Mouse (Mus musculus): Measurements from ENCODE around the gene Sfxn5.

Sfxn5 gene

GRCm38 (mm10) chr6:85333732-85334131 lies 510 bp upstream of the Sfxn5 start:
- DNase-seq (ENCODE audit: low spot score) = no peak

- DNase-seq (ENCODE audit: low spot score) = no peak
These were observed 747 bp downstream of the Sfxn5 start for GRCm38 (mm10) chr6:85332351-85332999.

DNA sequence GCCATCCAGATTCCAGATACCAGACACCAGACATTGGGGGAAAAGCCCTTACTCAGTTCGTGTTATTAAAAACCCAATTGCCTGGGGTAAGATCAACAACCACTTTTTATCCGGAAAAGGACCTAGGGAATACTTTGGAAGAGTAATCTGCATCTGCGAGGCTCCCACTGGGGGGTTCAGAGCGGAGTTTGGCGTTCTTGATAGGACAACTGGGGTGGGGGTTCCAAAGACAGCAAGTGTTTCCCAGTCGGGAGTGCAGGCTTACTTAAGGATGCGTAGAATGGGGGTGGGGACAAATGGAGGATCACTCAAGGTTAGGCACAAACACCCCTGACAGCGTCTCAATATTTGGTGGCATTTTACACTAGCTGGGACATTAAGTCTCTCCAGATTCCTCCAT lies 1.5 kb downstream of the Sfxn5 start:
- no peak for DNase-seq (ENCODE audit: low spot score)

- no peak for DNase-seq (ENCODE audit: low spot score)
These were observed 1.9 kb downstream of the Sfxn5 start for GRCm38 (mm10) chr6:85331221-85331735.

DNA sequence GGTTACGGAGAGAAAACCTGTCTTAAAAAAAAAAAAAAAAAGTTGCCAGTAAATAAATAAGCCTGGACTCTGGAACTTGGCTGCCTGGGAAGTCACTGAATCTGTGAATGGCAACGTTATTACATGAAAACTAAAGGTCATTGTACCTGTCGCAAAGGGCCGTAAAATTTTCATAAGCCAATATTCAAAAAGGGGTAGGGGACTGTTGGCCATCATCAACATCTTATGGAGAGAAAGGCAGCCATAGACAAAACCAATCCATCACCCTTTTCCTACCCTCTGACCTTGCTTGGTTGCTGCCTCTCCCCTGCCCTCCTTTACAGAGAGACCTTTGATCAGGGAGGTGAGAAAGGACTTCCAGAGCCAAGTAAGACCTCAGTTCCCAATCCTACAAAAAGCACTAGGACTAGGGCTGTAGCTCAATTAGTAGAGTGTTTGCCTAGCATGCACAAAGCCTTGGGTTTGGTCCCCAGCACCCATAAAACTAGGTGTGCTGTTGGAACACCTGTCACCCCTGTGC lies 3.5 kb downstream of the Sfxn5 start:
- DNase-seq (ENCODE audit: low spot score) = no peak

DNA sequence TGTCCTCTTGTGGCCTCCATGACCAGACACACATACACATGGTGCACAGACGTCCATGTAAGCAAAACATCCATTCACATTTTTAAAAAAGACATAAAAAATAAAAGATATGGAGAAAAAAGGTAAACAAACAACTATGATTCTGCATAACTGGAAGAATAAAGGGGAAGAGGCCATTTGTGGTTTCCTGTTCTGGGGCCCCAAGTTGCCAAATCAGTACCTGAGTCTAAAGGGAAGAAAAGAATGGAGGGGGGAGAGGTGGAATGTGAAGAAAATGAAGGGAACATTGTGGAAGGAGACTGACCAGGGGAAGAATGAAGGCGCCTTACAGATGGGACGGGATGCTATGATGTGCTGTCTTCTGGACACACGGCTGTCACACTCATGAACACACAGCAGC lies 6.7 kb downstream of the Sfxn5 start:
- DNase-seq (ENCODE audit: low spot score) = no peak

- DNase-seq (ENCODE audit: low spot score) = no peak
These were observed 8.1 kb downstream of the Sfxn5 start for GRCm38 (mm10) chr6:85325109-85325508.

DNA sequence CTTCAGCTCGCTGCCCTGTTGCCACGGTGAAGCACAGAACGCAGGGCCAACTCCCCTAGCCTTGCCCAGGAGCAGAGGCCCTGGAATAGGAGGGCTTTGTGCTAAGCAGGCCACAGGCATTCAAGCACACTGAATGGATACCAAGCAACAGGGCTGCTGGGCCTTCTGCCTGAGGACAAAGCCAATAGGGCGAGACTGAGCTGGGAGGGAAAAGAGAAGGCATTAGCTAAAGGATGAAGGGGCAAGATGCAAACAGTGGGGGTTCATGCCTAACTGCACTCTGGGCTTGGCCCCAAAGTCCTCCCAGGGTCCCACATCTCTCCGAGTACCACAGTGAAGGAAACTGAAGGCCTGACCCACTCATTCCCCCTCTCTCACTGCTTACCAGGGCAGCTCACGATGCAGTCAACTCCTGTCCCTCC lies 12.8 kb downstream of the Sfxn5 start:
- no peak for DNase-seq (ENCODE audit: low spot score)

- DNase-seq (ENCODE audit: low spot score) = no peak
These were observed 17.0 kb downstream of the Sfxn5 start for GRCm38 (mm10) chr6:85316211-85316610.

- no peak for DNase-seq (ENCODE audit: low spot score)
These were observed 19.0 kb downstream of the Sfxn5 start for GRCm38 (mm10) chr6:85314064-85314798.

DNA sequence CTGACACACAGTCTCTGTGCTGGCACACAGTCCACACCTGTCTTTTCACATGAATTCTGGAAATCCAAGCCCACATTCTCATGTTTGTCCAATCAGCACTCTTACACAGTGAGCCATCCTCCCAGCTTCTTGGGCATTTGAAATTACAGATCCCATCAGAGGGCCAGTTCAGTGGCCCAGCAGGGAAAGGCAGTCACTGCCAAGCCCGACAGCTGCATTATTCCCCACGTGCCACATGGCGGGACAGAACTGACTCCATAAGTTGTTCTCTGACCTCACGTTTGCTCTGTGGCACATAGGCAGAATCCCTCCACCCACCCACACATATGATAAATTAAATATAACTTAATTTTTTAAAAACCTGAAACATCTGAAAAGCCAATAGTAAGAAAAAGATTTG lies 25.3 kb downstream of the Sfxn5 start:
- no peak for DNase-seq (ENCODE audit: low spot score)

DNA sequence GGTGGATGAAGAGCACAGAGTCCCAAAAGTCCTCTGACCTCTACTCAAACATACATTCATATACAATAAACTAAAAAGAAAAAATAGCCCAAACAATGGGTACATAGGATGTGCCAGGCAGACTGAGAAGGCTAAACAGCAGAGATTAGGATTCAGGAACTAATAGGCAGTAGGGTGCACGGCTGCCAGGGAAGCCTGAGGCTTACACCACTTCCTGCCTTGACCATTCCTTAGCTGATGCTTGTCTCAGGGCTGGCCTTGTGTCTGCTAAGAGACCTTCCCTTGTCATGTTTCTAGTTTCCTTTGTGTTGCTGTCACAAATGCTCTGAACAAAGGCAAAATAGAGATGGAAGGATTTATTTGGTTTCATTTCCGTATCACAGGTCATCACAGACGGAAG lies 26.8 kb downstream of the Sfxn5 start:
- no peak for DNase-seq (ENCODE audit: low spot score)

DNA sequence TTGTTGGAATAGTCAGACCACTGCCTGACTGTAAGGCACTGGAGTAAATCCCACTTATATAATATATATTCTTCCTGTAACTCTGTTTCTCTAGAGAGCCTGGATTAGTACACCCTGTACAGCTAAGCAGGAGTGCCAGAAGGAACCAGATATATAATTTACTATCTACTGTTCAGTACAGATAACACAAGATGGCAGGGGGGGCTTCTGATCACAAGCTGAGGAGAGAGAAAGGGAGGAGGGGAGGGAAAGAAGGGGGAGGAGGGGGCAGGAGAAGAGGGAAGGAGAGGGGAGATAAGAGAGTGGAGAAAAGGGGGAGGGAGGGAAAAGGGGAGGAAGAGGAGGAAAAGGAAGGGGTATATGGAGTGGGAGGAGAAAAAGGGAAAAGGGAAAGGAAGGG lies 27.4 kb downstream of the Sfxn5 start:
- DNase-seq (ENCODE audit: low spot score) = no peak

- DNase-seq (ENCODE audit: low spot score) = no peak
These were observed 28.3 kb downstream of the Sfxn5 start for GRCm38 (mm10) chr6:85304966-85305365.

GRCm38 (mm10) chr6:85302326-85303055 lies 30.7 kb downstream of the Sfxn5 start:
- no peak for DNase-seq (ENCODE audit: low spot score)

DNA sequence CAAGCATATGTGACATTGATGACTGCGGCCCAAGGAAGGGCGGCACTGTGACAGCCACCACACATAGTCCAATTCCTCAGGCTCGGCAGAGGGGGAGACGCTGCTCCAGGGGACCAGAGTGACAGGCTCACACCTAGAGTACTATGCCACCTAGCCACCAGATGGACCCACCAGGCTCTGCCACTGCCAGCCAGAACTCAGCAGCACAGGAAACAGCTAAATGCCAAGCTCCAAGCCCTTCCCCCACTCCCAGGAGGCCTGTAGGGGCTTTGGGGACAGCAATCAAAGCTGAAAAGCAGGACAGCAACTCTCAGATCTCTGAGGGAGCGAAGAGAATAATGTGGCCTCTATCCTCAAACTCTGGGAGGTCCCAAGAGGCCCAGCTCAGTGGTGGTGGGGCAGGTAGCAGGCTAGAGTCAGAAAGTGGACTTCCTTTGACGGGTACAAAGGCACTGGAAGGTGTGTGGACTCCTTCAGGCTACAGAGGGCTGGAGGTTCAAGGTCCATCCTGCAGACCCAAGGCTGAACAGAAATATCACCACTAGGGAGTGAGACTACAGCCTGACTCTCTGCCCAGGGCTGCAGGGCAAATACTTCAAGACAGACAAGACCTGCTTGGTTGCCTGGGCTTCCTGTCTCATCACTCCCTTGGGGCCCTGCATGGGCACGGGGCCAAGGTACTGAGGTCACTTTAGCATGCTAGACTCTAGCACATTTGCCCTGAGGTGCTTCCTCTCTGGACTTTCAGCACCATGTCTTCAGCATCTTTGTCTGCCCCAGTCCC lies 37.6 kb downstream of the Sfxn5 start:
- DNase-seq (ENCODE audit: low spot score) = peak; percentile 75

- no peak for DNase-seq (ENCODE audit: low spot score)
These were observed 39.2 kb downstream of the Sfxn5 start for GRCm38 (mm10) chr6:85294004-85294379.

GRCm38 (mm10) chr6:85293255-85294003 lies 39.8 kb downstream of the Sfxn5 start:
- DNase-seq (ENCODE audit: low spot score) = no peak

GRCm38 (mm10) chr6:85290869-85291824 lies 42.1 kb downstream of the Sfxn5 start:
- no peak for DNase-seq (ENCODE audit: low spot score)

Data from testis, postnatal 10 days (tissue).